Mouse (Mus musculus): ENCODE data around the gene Ebf1.

DNA sequence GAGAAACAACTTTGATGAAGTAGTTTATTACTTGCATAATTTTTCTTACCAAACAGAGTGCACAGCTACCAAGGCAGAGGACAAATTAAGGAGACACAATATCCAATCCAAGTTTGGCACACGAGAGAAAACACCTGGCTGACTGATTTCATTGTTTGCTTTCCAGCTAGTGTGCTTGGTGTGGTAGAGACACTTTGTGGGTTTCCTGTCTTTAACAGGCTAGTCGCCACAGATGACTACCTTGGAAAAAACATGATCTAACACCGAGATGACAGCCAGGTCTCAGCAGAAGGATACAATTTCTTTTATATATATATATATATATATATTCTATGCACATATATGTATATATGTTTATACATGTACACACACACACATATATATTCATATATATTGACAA lies 332.0 kb downstream of the Ebf1 start:
- no peak for TF ChIP-seq GATA1 (IDR thresholded peaks at IDR 0.05; ENCODE audit: low read length)
- no peak for TF ChIP-seq TAL1 (IDR thresholded peaks at IDR 0.05; ENCODE audit: low read length)

Data from erythroblast, embryonic 14.5 days (primary cell).